Mouse (Mus musculus): ENCODE data around the gene 4930470P17Rik. TPM values are rescaled to one million over a fixed set of nuclear protein-coding genes. Genes with fewer than 3 reads are reported as not detected.

4930470P17Rik gene
- polyA plus RNA-seq, 1 experiment from 2014 or later: not detected

GRCm38 (mm10) chr2:170578588-170578987 is 23.2 kb downstream of the 4930470P17Rik start:
- no peak overlapping the region for H3K9ac ChIP-seq
- H3K4me3 ChIP-seq: no peak overlapping the region
- WGBS: 53% methylated on average over 5 of the region's 5 CpGs
- no peaks in the 10 kb centered on the region for H3K27me3 ChIP-seq (replicated peaks)
- no peak overlapping the region for H3K27ac ChIP-seq (replicated peaks)
- ATAC-seq (ENCODE audit: extremely low read depth, insufficient number of reproducible peaks, low FRiP score, low TSS enrichment): no peak
- H3K4me1 ChIP-seq: no peaks in the 10 kb centered on the region
- no peaks in the 10 kb centered on the region for H3K9me3 ChIP-seq
- H3K36me3 ChIP-seq: no peaks in the 10 kb centered on the region
- no peak overlapping the region for H3K4me2 ChIP-seq

GRCm38 (mm10) chr2:170577502-170577901 is 24.3 kb downstream of the 4930470P17Rik start:
- Histone ChIP-seq H3K36me3 (no peaks in the 10 kb centered on the region), H3K9me3 (no peaks in the 10 kb centered on the region), H3K4me1 (no peaks in the 10 kb centered on the region), H3K27ac (replicated peaks) (no peak overlapping the region), H3K27me3 (replicated peaks) (no peaks in the 10 kb centered on the region), H3K4me3 (no peak overlapping the region), H3K4me2 (no peak overlapping the region), H3K9ac (no peak overlapping the region)
- ATAC-seq (ENCODE audit: extremely low read depth, insufficient number of reproducible peaks, low FRiP score, low TSS enrichment): no peak
- 70% methylated on average over 3 of the region's 3 CpGs for WGBS

- Histone ChIP-seq H3K9me3 (no peaks in the 10 kb centered on the region), H3K9ac (no peak overlapping the region), H3K27ac (replicated peaks) (no peak overlapping the region), H3K27me3 (replicated peaks) (no peaks in the 10 kb centered on the region), H3K4me2 (no peak overlapping the region), H3K36me3 (no peaks in the 10 kb centered on the region), H3K4me1 (no peaks in the 10 kb centered on the region), H3K4me3 (no peak overlapping the region)
- WGBS: 76% methylated on average over 12 of the region's 12 CpGs
- ATAC-seq (ENCODE audit: extremely low read depth, insufficient number of reproducible peaks, low FRiP score, low TSS enrichment): no peak
Measured at GRCm38 (mm10) chr2:170576077-170576476, 25.7 kb downstream of the 4930470P17Rik start.

- Histone ChIP-seq H3K4me1 (no peaks in the 10 kb centered on the region), H3K27ac (replicated peaks) (no peak overlapping the region), H3K4me2 (no peak overlapping the region), H3K27me3 (replicated peaks) (no peaks in the 10 kb centered on the region), H3K36me3 (no peaks in the 10 kb centered on the region), H3K9ac (no peak overlapping the region), H3K4me3 (no peak overlapping the region), H3K9me3 (no peaks in the 10 kb centered on the region)
- ATAC-seq (ENCODE audit: extremely low read depth, insufficient number of reproducible peaks, low FRiP score, low TSS enrichment): no peak
- WGBS: 81% methylated on average over 8 of the region's 8 CpGs
Measured at GRCm38 (mm10) chr2:170564995-170565394, 36.8 kb downstream of the 4930470P17Rik start.

GRCm38 (mm10) chr2:170563956-170564855 is 37.6 kb downstream of the 4930470P17Rik start:
- no peaks in the 10 kb centered on the region for H3K4me1 ChIP-seq

GRCm38 (mm10) chr2:170552088-170552487 is 49.7 kb downstream of the 4930470P17Rik start:
- H3K9me3 ChIP-seq: no peaks in the 10 kb centered on the region
- WGBS: 71% methylated on average over 7 of the region's 7 CpGs
- H3K27ac ChIP-seq (replicated peaks): no peak overlapping the region
- no peak overlapping the region for H3K9ac ChIP-seq
- H3K36me3 ChIP-seq: no peaks in the 10 kb centered on the region
- 0 out of 2 replicates have a peak, but pooled peaks cover 8% of the 10 kb centered on the region for H3K27me3 ChIP-seq (replicated peaks)
- H3K4me3 ChIP-seq: no peak overlapping the region
- H3K4me2 ChIP-seq: no peak overlapping the region
- H3K4me1 ChIP-seq: peaks cover 20% of the 10 kb centered on the region
- no peak for ATAC-seq (ENCODE audit: extremely low read depth, insufficient number of reproducible peaks, low FRiP score, low TSS enrichment)

More at GRCm38 (mm10) chr2:170563956-170564855, 37.6 kb downstream of the 4930470P17Rik start:
- H3K36me3 ChIP-seq: no peaks in the 10 kb centered on the region
- H3K4me3 ChIP-seq: no peak overlapping the region
- no peaks in the 10 kb centered on the region for H3K9me3 ChIP-seq
- H3K9ac ChIP-seq: no peak overlapping the region
- 73% methylated on average over 15 of the region's 15 CpGs for WGBS
- H3K27me3 ChIP-seq (replicated peaks): no peaks in the 10 kb centered on the region
- H3K4me2 ChIP-seq: no peak overlapping the region
- no peak for ATAC-seq (ENCODE audit: extremely low read depth, insufficient number of reproducible peaks, low FRiP score, low TSS enrichment)
- no peak overlapping the region for H3K27ac ChIP-seq (replicated peaks)

- Histone ChIP-seq H3K4me3 (no peak overlapping the region), H3K36me3 (no peaks in the 10 kb centered on the region), H3K4me1 (peaks cover 20% of the 10 kb centered on the region), H3K9ac (no peak overlapping the region), H3K27ac (replicated peaks) (peak overlapping the region; percentile 42; the same call in 1 of the 2 replicates), H3K27me3 (replicated peaks) (0 out of 2 replicates have a peak, but pooled peaks cover 4% of the 10 kb centered on the region), H3K9me3 (no peaks in the 10 kb centered on the region), H3K4me2 (no peak overlapping the region)
- no peak for ATAC-seq (ENCODE audit: extremely low read depth, insufficient number of reproducible peaks, low FRiP score, low TSS enrichment)
- 29% methylated on average over 5 of the region's 5 CpGs for WGBS
Measured at GRCm38 (mm10) chr2:170550240-170550639, 51.6 kb downstream of the 4930470P17Rik start.

- H3K9ac ChIP-seq: no peak overlapping the region
- no peak overlapping the region for H3K27ac ChIP-seq (replicated peaks)
- peaks cover 20% of the 10 kb centered on the region for H3K4me1 ChIP-seq
- H3K4me3 ChIP-seq: no peak overlapping the region
- no peaks in the 10 kb centered on the region for H3K36me3 ChIP-seq
- no peak overlapping the region for H3K4me2 ChIP-seq
- no peaks in the 10 kb centered on the region for H3K27me3 ChIP-seq (replicated peaks)
- ATAC-seq (ENCODE audit: extremely low read depth, insufficient number of reproducible peaks, low FRiP score, low TSS enrichment): no peak
- WGBS: 84% methylated on average over 2 of the region's 2 CpGs
- no peaks in the 10 kb centered on the region for H3K9me3 ChIP-seq
Measured at GRCm38 (mm10) chr2:170549146-170549545, 52.7 kb downstream of the 4930470P17Rik start.

GRCm38 (mm10) chr2:170548046-170548445 is 53.8 kb downstream of the 4930470P17Rik start:
- no peak overlapping the region for H3K4me3 ChIP-seq
- peaks cover 20% of the 10 kb centered on the region for H3K4me1 ChIP-seq
- no peak overlapping the region for H3K9ac ChIP-seq
- H3K27ac ChIP-seq (replicated peaks): no peak overlapping the region; the same call in 1 of the 2 replicates
- H3K36me3 ChIP-seq: no peaks in the 10 kb centered on the region
- no peak for ATAC-seq (ENCODE audit: extremely low read depth, insufficient number of reproducible peaks, low FRiP score, low TSS enrichment)
- H3K4me2 ChIP-seq: no peak overlapping the region
- no peaks in the 10 kb centered on the region for H3K27me3 ChIP-seq (replicated peaks)
- 61% methylated on average over 4 of the region's 4 CpGs for WGBS
- no peaks in the 10 kb centered on the region for H3K9me3 ChIP-seq

- H3K36me3 ChIP-seq: no peaks in the 10 kb centered on the region
- ATAC-seq (ENCODE audit: extremely low read depth, insufficient number of reproducible peaks, low FRiP score, low TSS enrichment): no peak
- no peak overlapping the region for H3K4me2 ChIP-seq
- WGBS: 27% methylated on average over 6 of the region's 6 CpGs
- H3K9me3 ChIP-seq: no peaks in the 10 kb centered on the region
- peaks cover 20% of the 10 kb centered on the region for H3K4me1 ChIP-seq
- no peak overlapping the region; the same call in 1 of the 2 replicates for H3K27ac ChIP-seq (replicated peaks)
- no peak overlapping the region for H3K4me3 ChIP-seq
- H3K27me3 ChIP-seq (replicated peaks): no peaks in the 10 kb centered on the region
- no peak overlapping the region for H3K9ac ChIP-seq
Measured at GRCm38 (mm10) chr2:170547526-170547925, 54.3 kb downstream of the 4930470P17Rik start.

- no peaks in the 10 kb centered on the region for H3K27me3 ChIP-seq (replicated peaks)
- no peaks in the 10 kb centered on the region for H3K36me3 ChIP-seq
- WGBS: 58% methylated on average over 4 of the region's 4 CpGs
- H3K4me2 ChIP-seq: no peak overlapping the region
- H3K9ac ChIP-seq: no peak overlapping the region
- ATAC-seq (ENCODE audit: extremely low read depth, insufficient number of reproducible peaks, low FRiP score, low TSS enrichment): no peak
- peaks cover 18% of the 10 kb centered on the region for H3K4me1 ChIP-seq
- H3K4me3 ChIP-seq: no peak overlapping the region
- no peak overlapping the region for H3K27ac ChIP-seq (replicated peaks)
- H3K9me3 ChIP-seq: no peaks in the 10 kb centered on the region
Measured at GRCm38 (mm10) chr2:170545745-170546144, 56.1 kb downstream of the 4930470P17Rik start.

GRCm38 (mm10) chr2:170544950-170545349 is 56.9 kb downstream of the 4930470P17Rik start:
- Histone ChIP-seq H3K4me1 (peaks cover 11% of the 10 kb centered on the region), H3K9me3 (no peaks in the 10 kb centered on the region), H3K4me2 (no peak overlapping the region), H3K27me3 (replicated peaks) (no peaks in the 10 kb centered on the region), H3K4me3 (no peak overlapping the region), H3K9ac (no peak overlapping the region), H3K36me3 (no peaks in the 10 kb centered on the region), H3K27ac (replicated peaks) (no peak overlapping the region)
- WGBS: 80% methylated on average over 7 of the region's 7 CpGs
- ATAC-seq (ENCODE audit: extremely low read depth, insufficient number of reproducible peaks, low FRiP score, low TSS enrichment): no peak

Data from heart, embryonic 13.5 days (tissue).